Mouse (Mus musculus) kidney, adult 2 months (tissue): ENCODE data around the gene Ccnt1. TPM values are rescaled to one million over a fixed set of nuclear protein-coding genes. Genes with fewer than 3 reads are reported as not detected.

ENCODE experiments used
- DNase-seq: peaks from one replicate; pipeline ENCODE4 v3.0.0; 2021
- H3K27ac ChIP-seq: fragments of 200-500 bp; 2 replicates; pipeline ENCODE4 v1.5.1; 2012; ENCODE audit warnings: low read depth, low read length, control low read depth, inconsistent platforms; ENCODE audit not compliant: insufficient read depth
- H3K27me3 ChIP-seq: fragments of 200-500 bp; replicated peaks from 2 replicates; pipeline ENCODE4 v1.6.1; 2012; ENCODE audit warnings: mild to moderate bottlenecking, moderate library complexity, low read length, inconsistent platforms; ENCODE audit not compliant: control insufficient read depth, insufficient read depth
- H3K36me3 ChIP-seq: fragments of 200-500 bp; 2 replicates; pipeline ENCODE4 v1.6.1; 2012; ENCODE audit warnings: mild to moderate bottlenecking, moderate library complexity, low read length, inconsistent platforms; ENCODE audit not compliant: control insufficient read depth, insufficient read depth
- H3K4me1 ChIP-seq: fragments of 200-500 bp; 2 replicates; pipeline ENCODE4 v1.6.1; 2011; ENCODE audit warnings: low read length; ENCODE audit not compliant: control insufficient read depth, insufficient read depth
- H3K4me3 ChIP-seq: fragments of 200-500 bp; 2 replicates; pipeline ENCODE4 v1.5.1; 2011; ENCODE audit warnings: mild to moderate bottlenecking, low read depth, low read length, control low read depth; ENCODE audit not compliant: insufficient read depth
- CTCF ChIP-seq: fragments of 200-500 bp; conservative IDR thresholded peaks from 2 replicates; pipeline ENCODE4 v1.5.1; 2011; ENCODE audit warnings: low read depth, mild to moderate bottlenecking, control low read depth, low read length, moderate library complexity, mixed read lengths; ENCODE audit not compliant: insufficient read depth, insufficient read length
- POLR2A ChIP-seq: fragments of 200-500 bp; IDR thresholded peaks from one replicate; pipeline ENCODE4 v1.6.1; 2011; ENCODE audit warnings: low read depth, low read length, control low read depth
- WGBS: fragments of 180-500 bp; shearing (Covaris S2); methylation state at CpG from one replicate; pipeline ENCODE4 v1.1.7; 2018; 5-methylcytosine and 5-hydroxymethylcytosine counted together
- polyA plus RNA-seq: library from polyadenylated mRNA; depleted of rRNA; stranded (reverse); fragments of >200 nt; gene quantifications from 2 replicates; pipeline ENCODE4 v1.2.3, GENCODE M21; 2012; rRNA removed

The Ccnt1 gene
- 10.0 and 11.0 TPM in 2 replicates for polyA plus RNA-seq

DNA sequence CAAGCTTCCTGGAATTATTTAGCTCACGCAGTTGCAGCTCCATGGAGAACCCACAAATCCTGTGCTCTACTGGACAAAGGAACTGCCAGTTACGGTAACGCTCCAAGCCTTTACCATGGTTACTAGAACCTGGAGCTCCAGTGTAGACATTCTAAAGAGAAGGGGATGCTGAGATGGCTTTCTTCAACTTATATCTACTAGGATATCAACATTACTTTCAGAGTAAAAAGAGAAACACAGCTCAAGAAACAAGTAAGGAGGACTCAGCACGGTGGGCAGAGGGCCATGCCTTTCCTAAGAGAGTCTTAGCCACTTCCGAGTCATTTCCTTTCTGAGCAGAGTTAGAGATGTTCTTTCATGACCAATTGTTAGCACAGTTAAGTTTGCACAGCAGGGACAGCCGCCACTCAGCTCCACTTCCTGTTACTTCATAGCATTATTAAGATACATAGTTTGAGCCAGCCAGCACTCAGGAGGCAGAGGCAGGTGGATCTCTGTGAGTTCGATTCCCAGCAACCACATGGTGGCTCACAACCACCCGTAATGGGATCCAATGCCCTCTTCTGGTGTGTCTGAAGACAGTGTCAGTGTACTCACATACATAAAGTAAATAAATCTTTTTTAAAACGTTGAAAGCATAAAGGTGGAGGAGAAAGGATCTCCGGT lies at the start of gene Ccnt1, which contains the start of gene 4930415O20Rik:
Gene Ccnt1, minus strand, starts transcription at position 51 of the 666 bp plus-strand sequence.
Gene 4930415O20Rik, plus strand, starts transcription at position 132 of the 666 bp plus-strand sequence.
- 81% methylated on average over 10 of the region's 10 CpGs for WGBS
- Histone ChIP-seq H3K27me3 (no peaks in the 10 kb centered on the region), H3K4me3 (no peak within 1 kb of the TSS), H3K27ac (peak within 1 kb of the TSS; percentile 27; the same call in 1 of the 2 replicates), H3K36me3 (no peaks in the 10 kb centered on the region), H3K4me1 (peaks cover 1% of the 10 kb centered on the region; the same call in 1 of the 2 replicates)
- TF ChIP-seq CTCF: no peak
- TF ChIP-seq POLR2A: no peak
- no peak for DNase-seq

- no peak for TF ChIP-seq POLR2A
- TF ChIP-seq CTCF: peak; percentile 82
- DNase-seq: peak; percentile 81
- WGBS: 1% methylated on average over 12 of the region's 12 CpGs
- H3K4me3 ChIP-seq: no peak overlapping the region
- H3K36me3 ChIP-seq: no peaks in the 10 kb centered on the region
- no peak overlapping the region for H3K27ac ChIP-seq
- peaks cover 20% of the 10 kb centered on the region for H3K4me1 ChIP-seq
- no peaks in the 10 kb centered on the region for H3K27me3 ChIP-seq
Observed at GRCm38 (mm10) chr15:98617176-98617537, 46.4 kb upstream of the Ccnt1 start.

GRCm38 (mm10) chr15:98616362-98617175 lies 45.8 kb upstream of the Ccnt1 start:
- peak; percentile 61 for DNase-seq
- 41% methylated on average over 20 of the region's 20 CpGs for WGBS
- Histone ChIP-seq H3K4me1 (peaks cover 20% of the 10 kb centered on the region), H3K27ac (peak overlapping the region; percentile 24; the same call in 1 of the 2 replicates), H3K27me3 (no peaks in the 10 kb centered on the region), H3K36me3 (no peaks in the 10 kb centered on the region), H3K4me3 (no peak overlapping the region)
- no peak for TF ChIP-seq CTCF
- no peak for TF ChIP-seq POLR2A

GRCm38 (mm10) chr15:98615751-98616150 lies 45.0 kb upstream of the Ccnt1 start:
- Histone ChIP-seq H3K27ac (no peak overlapping the region; the same call in 1 of the 2 replicates), H3K4me1 (peaks cover 20% of the 10 kb centered on the region), H3K36me3 (no peaks in the 10 kb centered on the region), H3K27me3 (no peaks in the 10 kb centered on the region), H3K4me3 (no peak overlapping the region)
- WGBS: 80% methylated on average over 6 of the region's 6 CpGs
- TF ChIP-seq CTCF: no peak
- TF ChIP-seq POLR2A: no peak
- no peak for DNase-seq

DNA sequence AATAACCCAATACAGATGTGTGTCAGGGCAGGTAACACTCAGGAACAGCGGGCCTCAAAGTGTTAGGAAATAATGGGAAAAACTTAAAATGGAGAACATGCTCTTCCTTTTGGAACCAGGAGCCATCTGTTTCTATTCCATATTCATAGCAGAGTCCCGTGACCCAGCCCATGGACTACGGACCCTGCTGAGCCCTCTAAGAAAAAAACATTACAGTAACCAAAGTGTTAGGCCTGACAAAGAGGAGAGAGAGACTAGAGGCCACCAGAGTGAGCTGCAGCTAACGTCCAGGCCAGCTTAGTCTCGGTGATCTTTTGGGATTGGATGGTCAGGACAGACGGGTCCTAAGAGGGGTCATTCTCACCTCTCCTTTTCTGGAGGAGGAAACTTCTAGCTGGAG lies 44.2 kb upstream of the Ccnt1 start:
- Histone ChIP-seq H3K4me1 (peaks cover 20% of the 10 kb centered on the region), H3K4me3 (no peak overlapping the region), H3K36me3 (no peaks in the 10 kb centered on the region), H3K27me3 (no peaks in the 10 kb centered on the region), H3K27ac (peak overlapping the region; percentile 78)
- 36% methylated on average over 6 of the region's 6 CpGs for WGBS
- peak; percentile 76 for DNase-seq
- TF ChIP-seq POLR2A (no peak), CTCF (no peak)

GRCm38 (mm10) chr15:98614551-98614950 lies 43.8 kb upstream of the Ccnt1 start:
- DNase-seq: peak; percentile 83
- no peaks in the 10 kb centered on the region for H3K27me3 ChIP-seq
- peaks cover 20% of the 10 kb centered on the region for H3K4me1 ChIP-seq
- no peaks in the 10 kb centered on the region for H3K36me3 ChIP-seq
- no peak overlapping the region for H3K4me3 ChIP-seq
- TF ChIP-seq CTCF (no peak), POLR2A (no peak)
- peak overlapping the region; percentile 78 for H3K27ac ChIP-seq
- WGBS: 33% methylated on average over 9 of the region's 9 CpGs

DNA sequence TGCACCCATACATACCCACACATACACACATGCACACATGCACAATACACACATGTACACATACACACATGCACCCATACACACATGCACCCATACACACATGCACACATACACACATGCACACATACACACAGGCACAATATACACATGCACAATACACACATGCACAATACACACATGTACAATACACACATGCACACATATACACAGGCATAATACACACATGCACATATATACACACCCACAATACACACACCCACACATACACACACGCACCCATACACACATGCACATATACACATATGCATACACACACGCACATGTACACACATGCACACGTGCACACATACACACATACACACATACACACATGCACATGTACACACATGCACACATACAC lies 41.5 kb upstream of the Ccnt1 start:
- no peak for DNase-seq
- Histone ChIP-seq H3K36me3 (no peaks in the 10 kb centered on the region), H3K27ac (no peak overlapping the region), H3K4me1 (peaks cover 20% of the 10 kb centered on the region), H3K4me3 (no peak overlapping the region), H3K27me3 (no peaks in the 10 kb centered on the region)
- 98% methylated on average over 3 of the region's 3 CpGs for WGBS
- TF ChIP-seq POLR2A (no peak), CTCF (no peak)
